Mouse (Mus musculus) thymus, postnatal 0 days (tissue): ENCODE data around the gene Akr1d1. TPM values are rescaled to one million over a fixed set of nuclear protein-coding genes. Genes with fewer than 3 reads are reported as not detected.
A peak's percentile ranks its signal among the peaks of the same experiment; 100 is the strongest.

Experiments
- DNase-seq: peaks from one replicate; pipeline ENCODE4 v3.0.0-alpha.2; 2015; ENCODE audit warnings: low spot score
- polyA plus RNA-seq: library from polyadenylated mRNA; unstranded; fragments of >200 nt; fragmentation: Nextera tagmentation; extraction: Ambion mirVana; gene quantifications from 2 replicates; pipeline ENCODE4 v1.2.1, GENCODE M21; 2015

Akr1d1 gene
- polyA plus RNA-seq, 1 experiment from 2014 or later: not detected

DNA sequence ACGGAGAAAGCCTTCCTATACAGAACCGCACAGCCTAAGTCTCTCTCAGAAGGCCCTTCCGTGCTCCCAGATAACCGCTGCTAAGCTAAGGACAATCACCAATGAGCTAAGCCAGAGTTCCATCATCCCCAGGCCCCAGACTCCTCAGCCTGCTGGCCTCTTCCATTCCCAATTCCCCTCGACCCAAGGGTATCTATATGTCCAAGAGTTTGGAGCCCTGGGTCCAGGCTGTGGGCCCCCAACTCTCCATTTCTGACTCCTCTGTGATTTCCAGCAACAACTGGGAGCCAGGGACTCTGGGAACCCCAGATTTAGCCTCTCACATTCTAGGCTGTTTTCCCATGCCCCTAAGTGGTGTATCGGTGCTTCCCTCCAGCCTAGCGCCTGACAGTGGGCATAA, 86.2 kb downstream of the Akr1d1 start:
- DNase-seq: no peak

DNA sequence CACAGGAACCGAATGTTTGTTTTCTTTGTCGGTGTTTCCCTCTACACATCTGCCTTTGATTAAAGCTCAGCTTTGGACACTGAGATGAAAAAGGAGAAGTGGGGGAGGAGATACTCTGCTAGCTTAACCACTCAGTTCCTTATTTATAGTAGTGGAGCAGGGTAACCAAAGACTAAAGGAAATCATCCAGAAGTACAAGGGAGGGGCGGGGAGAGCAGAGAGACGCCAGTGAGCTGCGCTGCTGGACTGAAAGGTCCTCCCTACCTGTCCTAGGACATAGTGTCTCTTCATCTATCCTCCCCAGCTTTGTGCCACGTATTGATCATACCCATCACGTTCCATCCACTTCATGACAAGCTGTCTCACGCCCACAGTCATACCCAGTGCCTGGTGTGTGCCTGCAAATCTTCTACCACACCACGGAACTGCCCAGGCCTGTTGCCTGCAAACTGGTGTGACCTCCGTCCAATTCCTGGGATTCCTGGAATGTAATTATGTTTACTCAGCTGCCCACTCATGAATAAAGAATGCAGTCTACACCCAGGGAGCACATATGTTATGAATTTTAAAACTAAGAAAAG, 87.5 kb downstream of the Akr1d1 start:
- DNase-seq: peak; percentile 30

Other genes starting within 250 kb of the Akr1d1 start
- gene Dgki, start 230.0 kb upstream of the Akr1d1 start, polyA plus RNA-seq: 0.14 and 0.19 TPM in 2 replicates
- 6.2 and 6.6 TPM in 2 replicates for gene Creb3l2, start 88.0 kb upstream of the Akr1d1 start, polyA plus RNA-seq